Mouse (Mus musculus): Measurements from ENCODE around the gene Irak1bp1.

DNA sequence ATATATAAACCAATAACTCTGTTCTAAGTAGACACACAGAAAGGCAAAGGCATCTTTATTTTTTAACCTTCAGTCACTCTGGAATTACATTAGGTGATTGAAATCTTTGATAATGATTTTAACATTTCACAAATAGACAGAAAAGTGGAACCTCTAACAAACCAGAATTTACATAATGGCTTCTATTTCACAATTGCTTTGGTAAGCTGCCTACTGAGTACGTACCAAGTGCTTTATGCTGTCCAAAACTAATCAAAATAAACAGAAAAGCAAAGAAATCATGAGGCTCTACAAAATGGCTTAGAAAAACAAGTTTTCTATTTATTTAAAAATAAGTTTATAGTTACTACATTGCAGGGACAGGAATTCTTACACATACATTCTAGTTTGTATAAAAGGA is 36.8 kb downstream of the Irak1bp1 start:
- TF ChIP-seq CTCF (IDR thresholded peaks at IDR 0.05 in 2 of 3, conservative IDR thresholded peaks at IDR 0.05 in 1 of 3; ENCODE audit: control insufficient read depth in 1 of 3, insufficient read depth in 1 of 3, low read depth in 2 of 3, low read length in 3 of 3, poor library complexity in 1 of 3, severe bottlenecking in 1 of 3), result no peak
- no peak for TF ChIP-seq POLR2AphosphoS5 (IDR thresholded peaks at IDR 0.05; ENCODE audit: borderline replicate concordance, low read depth, low read length)
- no peak for TF ChIP-seq POLR2A (IDR thresholded peaks at IDR 0.05; ENCODE audit: control insufficient read depth in 1 of 2, insufficient read depth in 1 of 2, low read depth in 1 of 2, low read length in 2 of 2, poor library complexity in 1 of 2)
- no peak for TF ChIP-seq ZMIZ1 (IDR thresholded peaks at IDR 0.05; ENCODE audit: low read depth, low read length)
- no peak for TF ChIP-seq EP300 (IDR thresholded peaks at IDR 0.05; ENCODE audit: low read depth in 1 of 2, low read length in 2 of 2)
- TF ChIP-seq ZKSCAN1 (IDR thresholded peaks at IDR 0.05; ENCODE audit: low read depth, low read length), result no peak
- TF ChIP-seq TCF12 (IDR thresholded peaks at IDR 0.05; ENCODE audit: low read depth, low read length), result no peak
- no peak for TF ChIP-seq GATA1 (IDR thresholded peaks at IDR 0.05; ENCODE audit: low read depth, low read length)
- no peak for TF ChIP-seq USF1 (IDR thresholded peaks at IDR 0.05; ENCODE audit: low read depth, low read length)

Data from MEL (cell line).